Mouse (Mus musculus): ENCODE results near the gene Mtrf1. TPM values are rescaled to one million over a fixed set of nuclear protein-coding genes. Genes with fewer than 3 reads are reported as not detected.
"Not testable (repeated sequence)": the region's sequence is repeated elsewhere in the genome, so short reads cannot be mapped to it uniquely, and the experiment has no call there.

Gene Mtrf1
- polyA plus RNA-seq, 1 experiment from 2014 or later = 11.0 TPM

GRCm38 (mm10) chr14:79407641-79408040 is 10.1 kb downstream of the Mtrf1 start:
- no peak overlapping the region for H3K4me2 ChIP-seq (ENCODE audit: low read length)

DNA sequence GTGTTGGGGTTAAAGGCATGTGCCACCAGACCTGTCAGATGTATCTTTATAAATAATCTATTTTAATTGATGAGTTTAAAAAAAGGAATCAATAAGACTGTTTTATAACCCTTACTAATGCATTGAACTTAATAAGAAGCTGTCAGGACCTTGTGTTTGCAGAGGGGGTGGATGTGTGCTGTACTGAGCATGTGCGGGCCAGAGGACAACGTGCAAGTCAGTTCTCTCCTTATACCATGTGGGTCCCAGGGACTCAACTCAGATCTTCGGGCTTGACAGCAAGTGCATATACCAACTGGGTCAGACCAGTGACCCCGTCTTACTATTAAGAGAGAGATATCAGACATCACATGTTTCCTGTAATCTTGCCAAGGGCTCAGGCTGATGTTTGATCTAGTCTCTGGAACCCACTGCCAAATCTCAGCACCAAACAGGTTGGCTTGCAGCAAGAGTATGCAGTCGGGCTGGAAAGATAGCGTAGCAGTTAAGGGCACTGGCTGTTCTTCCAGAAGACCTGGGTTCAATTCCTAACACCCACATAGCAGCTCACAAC is 11.8 kb downstream of the Mtrf1 start:
- Histone ChIP-seq H3K4me1 (replicated peaks; ENCODE audit: control insufficient read depth, insufficient read depth, low read length) (no peaks in the 10 kb centered on the region), H3K4me2 (ENCODE audit: low read length) (no peak overlapping the region), H3K4me3 (replicated peaks; ENCODE audit: low read length) (no peak overlapping the region), H3K27ac (ENCODE audit: low read length) (no peak overlapping the region), H3K27me3 (replicated peaks; ENCODE audit: control insufficient read depth, insufficient read depth, low read length) (no peaks in the 10 kb centered on the region), H3K36me3 (ENCODE audit: control insufficient read depth, insufficient read depth) (peaks cover 7% of the 10 kb centered on the region; the same call in 1 of the 2 replicates), H3K9me3 (ENCODE audit: control insufficient read depth, low read length) (no peaks in the 10 kb centered on the region), H3K9ac (replicated peaks; ENCODE audit: low read depth, low read length) (no peak overlapping the region)
- ATAC-seq = no peak
- WGBS = 93% methylated on average over 6 of the region's 6 CpGs

More at GRCm38 (mm10) chr14:79407641-79408040, 10.1 kb downstream of the Mtrf1 start:
- H3K9me3 ChIP-seq (ENCODE audit: control insufficient read depth, low read length) = no peaks in the 10 kb centered on the region
- no peak for ATAC-seq
- H3K27me3 ChIP-seq (replicated peaks; ENCODE audit: control insufficient read depth, insufficient read depth, low read length) = no peaks in the 10 kb centered on the region
- 83% methylated on average over 2 of the region's 2 CpGs for WGBS
- no peaks in the 10 kb centered on the region for H3K4me1 ChIP-seq (replicated peaks; ENCODE audit: control insufficient read depth, insufficient read depth, low read length)
- H3K9ac ChIP-seq (replicated peaks; ENCODE audit: low read depth, low read length) = no peak overlapping the region
- no peak overlapping the region for H3K27ac ChIP-seq (ENCODE audit: low read length)
- H3K4me3 ChIP-seq (replicated peaks; ENCODE audit: low read length) = no peak overlapping the region
- H3K36me3 ChIP-seq (ENCODE audit: control insufficient read depth, insufficient read depth) = peaks cover 5% of the 10 kb centered on the region; the same call in 1 of the 2 replicates

DNA sequence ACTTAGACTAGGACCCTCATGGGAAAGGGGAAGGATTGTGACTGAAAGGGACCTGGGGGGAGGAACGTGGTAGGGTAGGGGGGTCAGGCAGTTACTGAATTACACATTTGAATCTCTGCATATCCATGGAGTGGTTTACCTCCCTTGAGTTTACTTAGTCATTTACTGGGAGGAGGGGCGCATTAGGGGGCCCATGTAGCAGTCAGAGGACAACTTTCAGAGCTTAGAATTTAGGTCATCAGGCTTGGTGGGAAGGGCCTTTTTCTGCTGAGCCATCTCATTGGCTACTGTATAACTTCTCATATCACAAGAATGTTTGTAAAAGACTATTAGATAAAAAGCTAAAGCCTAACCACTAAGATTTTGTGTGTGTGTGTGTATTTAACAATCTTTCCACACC is 13.1 kb downstream of the Mtrf1 start:
- Histone ChIP-seq H3K4me3 (replicated peaks; ENCODE audit: low read length) (no peak overlapping the region), H3K4me2 (ENCODE audit: low read length) (no peak overlapping the region), H3K9me3 (ENCODE audit: control insufficient read depth, low read length) (no peaks in the 10 kb centered on the region), H3K27me3 (replicated peaks; ENCODE audit: control insufficient read depth, insufficient read depth, low read length) (no peaks in the 10 kb centered on the region), H3K4me1 (replicated peaks; ENCODE audit: control insufficient read depth, insufficient read depth, low read length) (no peaks in the 10 kb centered on the region), H3K9ac (replicated peaks; ENCODE audit: low read depth, low read length) (no peak overlapping the region), H3K36me3 (ENCODE audit: control insufficient read depth, insufficient read depth) (peaks cover 7% of the 10 kb centered on the region; the same call in 1 of the 2 replicates), H3K27ac (ENCODE audit: low read length) (no peak overlapping the region)
- ATAC-seq = no peak
- WGBS = 80% methylated on average over 2 of the region's 2 CpGs

DNA sequence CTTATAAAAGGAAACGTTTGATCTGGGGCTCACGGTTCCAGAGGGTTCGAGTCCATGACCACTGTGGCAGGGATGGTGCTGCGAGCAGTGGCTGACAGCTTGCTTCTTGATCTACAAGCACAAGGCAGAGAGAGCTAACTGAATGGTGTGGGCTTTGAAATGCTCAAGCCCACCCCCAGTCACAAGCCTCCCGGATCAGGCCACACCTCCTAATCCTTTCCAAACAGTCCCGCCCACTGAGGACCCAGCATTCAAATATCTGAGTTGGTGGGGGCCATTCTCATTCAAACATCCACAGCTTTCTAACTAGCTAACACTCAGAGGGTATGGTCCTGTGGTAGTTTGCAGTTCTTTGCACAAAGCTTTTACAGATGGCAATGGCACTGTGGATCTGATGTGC is 15.5 kb downstream of the Mtrf1 start:
- no peaks in the 10 kb centered on the region for H3K27me3 ChIP-seq (replicated peaks; ENCODE audit: control insufficient read depth, insufficient read depth, low read length)
- H3K9me3 ChIP-seq (ENCODE audit: control insufficient read depth, low read length) = no peaks in the 10 kb centered on the region
- H3K36me3 ChIP-seq (ENCODE audit: control insufficient read depth, insufficient read depth) = peaks cover 5% of the 10 kb centered on the region; the same call in 1 of the 2 replicates
- ATAC-seq = no peak
- H3K4me3 ChIP-seq (replicated peaks; ENCODE audit: low read length) = no peak overlapping the region
- 80% methylated on average over 6 of the region's 6 CpGs for WGBS
- H3K4me1 ChIP-seq (replicated peaks; ENCODE audit: control insufficient read depth, insufficient read depth, low read length) = no peaks in the 10 kb centered on the region
- no peak overlapping the region for H3K4me2 ChIP-seq (ENCODE audit: low read length)
- H3K9ac ChIP-seq (replicated peaks; ENCODE audit: low read depth, low read length) = no peak overlapping the region
- no peak overlapping the region for H3K27ac ChIP-seq (ENCODE audit: low read length)

DNA sequence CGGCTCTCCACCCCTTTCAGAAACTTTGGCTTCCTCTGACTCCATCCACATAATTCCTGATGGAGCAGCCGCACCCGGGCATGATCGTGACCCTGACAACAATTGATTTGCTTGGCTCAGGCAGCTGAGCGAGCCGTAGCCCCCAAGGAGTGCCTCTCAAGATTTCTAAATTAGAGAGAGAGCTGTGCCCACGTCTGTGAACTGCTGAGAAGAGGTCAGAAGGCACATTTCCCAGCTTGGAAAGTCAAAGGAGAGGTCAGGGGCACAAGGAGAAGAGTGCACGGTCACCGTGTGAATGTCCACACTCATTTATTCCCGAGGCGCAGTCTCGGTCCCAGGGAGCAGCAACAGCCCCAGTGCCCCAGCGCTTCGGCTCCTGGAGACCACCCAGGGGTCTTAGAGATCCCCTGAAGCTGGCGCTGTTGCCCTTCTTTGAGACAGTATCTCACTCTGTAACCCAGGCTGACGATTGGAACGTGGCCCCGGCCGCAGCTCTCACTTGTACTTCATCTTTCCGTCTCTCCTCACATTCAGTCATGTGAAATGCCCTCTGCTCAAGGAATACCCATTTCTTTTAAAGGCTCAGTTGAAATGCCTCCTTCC is 22.6 kb downstream of the Mtrf1 start:
- Histone ChIP-seq H3K9ac (replicated peaks; ENCODE audit: low read depth, low read length) (no peak overlapping the region), H3K36me3 (ENCODE audit: control insufficient read depth, insufficient read depth) (no peaks in the 10 kb centered on the region), H3K4me2 (ENCODE audit: low read length) (no peak overlapping the region), H3K27me3 (replicated peaks; ENCODE audit: control insufficient read depth, insufficient read depth, low read length) (no peaks in the 10 kb centered on the region), H3K27ac (ENCODE audit: low read length) (no peak overlapping the region), H3K9me3 (ENCODE audit: control insufficient read depth, low read length) (no peaks in the 10 kb centered on the region), H3K4me1 (replicated peaks; ENCODE audit: control insufficient read depth, insufficient read depth, low read length) (no peaks in the 10 kb centered on the region), H3K4me3 (replicated peaks; ENCODE audit: low read length) (no peak overlapping the region)
- WGBS = 69% methylated on average over 20 of the region's 20 CpGs
- no peak for ATAC-seq

GRCm38 (mm10) chr14:79425979-79426729 is 28.6 kb downstream of the Mtrf1 start, which contains the start of gene Kbtbd7:
Gene Kbtbd7 (plus strand): TSS chr14:79426511.
- H3K27me3 ChIP-seq (replicated peaks; ENCODE audit: control insufficient read depth, insufficient read depth, low read length) = no peaks in the 10 kb centered on the region
- H3K9ac ChIP-seq (replicated peaks; ENCODE audit: low read depth, low read length) = peak within 1 kb of the TSS; percentile 77
- peak within 1 kb of the TSS; percentile 43 for H3K4me2 ChIP-seq (ENCODE audit: low read length)
- peak within 1 kb of the TSS; percentile 55 for H3K4me3 ChIP-seq (replicated peaks; ENCODE audit: low read length)
- H3K9me3 ChIP-seq (ENCODE audit: control insufficient read depth, low read length) = peaks cover 8% of the 10 kb centered on the region; the same call in 1 of the 2 replicates
- peaks cover 8% of the 10 kb centered on the region for H3K36me3 ChIP-seq (ENCODE audit: control insufficient read depth, insufficient read depth)
- H3K4me1 ChIP-seq (replicated peaks; ENCODE audit: control insufficient read depth, insufficient read depth, low read length) = peaks cover 8% of the 10 kb centered on the region
- peak; percentile 99 for ATAC-seq
- 1% methylated on average over 36 of the region's 44 CpGs for WGBS
- peak within 1 kb of the TSS; percentile 88 for H3K27ac ChIP-seq (ENCODE audit: low read length)

- H3K27me3 ChIP-seq (replicated peaks; ENCODE audit: control insufficient read depth, insufficient read depth, low read length); H3K9me3 ChIP-seq (ENCODE audit: control insufficient read depth, low read length); H3K4me1 ChIP-seq (replicated peaks; ENCODE audit: control insufficient read depth, insufficient read depth, low read length); H3K36me3 ChIP-seq (ENCODE audit: control insufficient read depth, insufficient read depth): not testable (repeated sequence)
- Histone ChIP-seq H3K4me3 (replicated peaks; ENCODE audit: low read length) (peak overlapping the region; percentile 55), H3K9ac (replicated peaks; ENCODE audit: low read depth, low read length) (peak overlapping the region; percentile 77), H3K27ac (ENCODE audit: low read length) (peak overlapping the region; percentile 88), H3K4me2 (ENCODE audit: low read length) (peak overlapping the region; percentile 43)
- ATAC-seq = peak; percentile 56
- WGBS = 64% methylated on average over 7 of the region's 59 CpGs
Measured at GRCm38 (mm10) chr14:79426730-79427365, 29.3 kb downstream of the Mtrf1 start.

- Histone ChIP-seq H3K9me3 (ENCODE audit: control insufficient read depth, low read length) (no peaks in the 10 kb centered on the region), H3K27ac (ENCODE audit: low read length) (no peak overlapping the region), H3K27me3 (replicated peaks; ENCODE audit: control insufficient read depth, insufficient read depth, low read length) (no peaks in the 10 kb centered on the region), H3K4me1 (replicated peaks; ENCODE audit: control insufficient read depth, insufficient read depth, low read length) (no peaks in the 10 kb centered on the region), H3K9ac (replicated peaks; ENCODE audit: low read depth, low read length) (no peak overlapping the region), H3K4me2 (ENCODE audit: low read length) (no peak overlapping the region), H3K36me3 (ENCODE audit: control insufficient read depth, insufficient read depth) (no peaks in the 10 kb centered on the region), H3K4me3 (replicated peaks; ENCODE audit: low read length) (no peak overlapping the region)
- no peak for ATAC-seq
- 93% methylated on average over 1 of the region's 1 CpGs for WGBS
Measured at GRCm38 (mm10) chr14:79434068-79434467, 36.5 kb downstream of the Mtrf1 start.

DNA sequence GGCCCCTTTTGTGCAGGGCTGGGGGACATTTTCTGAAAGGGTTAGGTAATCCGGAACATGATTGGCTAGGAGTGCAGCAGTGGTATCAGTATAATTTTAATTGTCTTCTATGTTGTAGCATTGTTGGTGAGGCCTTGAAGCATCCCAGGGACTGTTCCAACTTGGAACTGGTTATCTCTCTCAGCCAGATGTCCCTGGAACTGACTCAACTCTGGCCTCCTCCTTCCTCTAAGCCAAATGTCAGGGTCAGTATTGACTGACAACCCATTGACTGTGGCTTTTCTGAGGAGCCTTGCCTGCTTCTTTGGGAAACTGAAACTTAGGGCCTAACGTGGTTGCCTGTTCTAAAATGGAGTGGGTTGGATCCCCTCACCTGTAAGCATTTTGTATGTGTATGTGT is 43.1 kb downstream of the Mtrf1 start:
- H3K27me3 ChIP-seq (replicated peaks; ENCODE audit: control insufficient read depth, insufficient read depth, low read length) = no peaks in the 10 kb centered on the region
- no peak overlapping the region for H3K4me2 ChIP-seq (ENCODE audit: low read length)
- no peaks in the 10 kb centered on the region for H3K36me3 ChIP-seq (ENCODE audit: control insufficient read depth, insufficient read depth)
- no peak overlapping the region for H3K4me3 ChIP-seq (replicated peaks; ENCODE audit: low read length)
- no peaks in the 10 kb centered on the region for H3K9me3 ChIP-seq (ENCODE audit: control insufficient read depth, low read length)
- peaks cover 12% of the 10 kb centered on the region for H3K4me1 ChIP-seq (replicated peaks; ENCODE audit: control insufficient read depth, insufficient read depth, low read length)
- no peak overlapping the region for H3K9ac ChIP-seq (replicated peaks; ENCODE audit: low read depth, low read length)
- 93% methylated on average over 2 of the region's 2 CpGs for WGBS
- H3K27ac ChIP-seq (ENCODE audit: low read length) = no peak overlapping the region
- ATAC-seq = no peak

All from forebrain, embryonic 16.5 days (tissue).